Mouse (Mus musculus) midbrain, embryonic 11.5 days (tissue): ENCODE data around the gene Hectd2. TPM values are rescaled to one million over a fixed set of nuclear protein-coding genes. Genes with fewer than 3 reads are reported as not detected.

Experiments
- ATAC-seq: fragments of 200-750 bp; cut with Nextera tagmentation; 2 replicates; pipeline ENCODE4 v1.8.0; 2017; ENCODE audit warnings: moderate TSS enrichment, moderate library complexity; ENCODE audit not compliant: low FRiP score
- DNase-seq: peaks from one replicate; pipeline ENCODE4 v3.0.0; 2015; ENCODE audit warnings: low spot score; ENCODE audit errors: missing footprints
- H3K27ac ChIP-seq: fragments of 300-500 bp; sonication (generic); 2 replicates; pipeline ENCODE4 v1.5.1; 2014; ENCODE audit warnings: low read depth, low read length
- H3K27me3 ChIP-seq: fragments of 300-500 bp; sonication (generic); 2 replicates; pipeline ENCODE4 v1.6.1; 2014; ENCODE audit warnings: mild to moderate bottlenecking, low read length, moderate library complexity, mixed read lengths; ENCODE audit not compliant: control insufficient read depth, insufficient read depth
- H3K36me3 ChIP-seq: fragments of 300-500 bp; sonication (generic); 2 replicates; pipeline ENCODE4 v1.6.1; 2014; ENCODE audit warnings: mild to moderate bottlenecking, low read length, moderate library complexity, mixed read lengths; ENCODE audit not compliant: control insufficient read depth, insufficient read depth
- H3K4me1 ChIP-seq: fragments of 300-500 bp; sonication (generic); 2 replicates; pipeline ENCODE4 v1.6.1; 2014; ENCODE audit warnings: low read length; ENCODE audit not compliant: control insufficient read depth, insufficient read depth
- H3K4me2 ChIP-seq: fragments of 300-500 bp; sonication (generic); 2 replicates; pipeline ENCODE4 v1.6.1; 2014; ENCODE audit warnings: mild to moderate bottlenecking, moderate library complexity
- H3K4me3 ChIP-seq: fragments of 300-500 bp; sonication (generic); 2 replicates; pipeline ENCODE4 v1.5.1; 2014; ENCODE audit warnings: low read depth, low read length
- H3K9ac ChIP-seq: fragments of 300-500 bp; sonication (generic); 2 replicates; pipeline ENCODE4 v1.6.1; 2014; ENCODE audit warnings: low read length
- H3K9me3 ChIP-seq: fragments of 300-500 bp; sonication (generic); 2 replicates; pipeline ENCODE4 v1.6.1; 2016; ENCODE audit warnings: low read length; ENCODE audit not compliant: control insufficient read depth
- WGBS: fragments of 180-500 bp; shearing (Covaris S2); extraction: QIAGEN DNeasy Blood & Tissue Kit; methylation state at CpG from one replicate; pipeline ENCODE4 v1.1.7; 2014; 5-methylcytosine and 5-hydroxymethylcytosine counted together
- polyA plus RNA-seq: library from polyadenylated mRNA; unstranded; fragments of >200 nt; fragmentation: Nextera tagmentation; extraction: Ambion mirVana; gene quantifications from 2 replicates; pipeline ENCODE4 v1.2.1, GENCODE M21; 2014

Hectd2 gene
- polyA plus RNA-seq, 1 experiment from 2014 or later, result 4.2 TPM

DNA sequence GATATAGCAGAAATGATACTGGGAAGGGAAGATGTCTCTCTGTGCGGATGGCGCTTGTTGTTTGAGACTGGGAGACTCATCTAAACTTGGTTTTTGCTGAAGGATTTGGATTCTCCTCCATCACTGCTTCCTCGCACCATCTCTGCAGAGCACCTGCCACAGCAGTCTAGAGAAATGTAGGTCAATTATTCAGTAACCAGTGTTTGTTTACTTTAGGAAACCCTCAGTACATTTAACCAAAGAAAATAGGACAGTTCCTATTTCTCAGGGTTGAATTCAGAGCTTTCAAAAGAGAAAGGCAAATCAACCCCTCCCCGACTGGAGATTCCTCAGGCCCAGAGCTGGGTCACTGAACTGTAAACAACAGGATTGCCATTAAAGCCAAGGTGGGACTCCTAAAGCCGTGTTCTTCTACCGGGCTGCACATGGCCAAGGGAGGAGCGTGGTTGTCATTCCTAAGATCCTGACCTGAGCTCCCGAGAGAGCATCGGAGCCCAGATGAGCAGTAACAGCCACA lies 75.0 kb downstream of the Hectd2 start:
- no peaks in the 10 kb centered on the region for H3K9me3 ChIP-seq
- no peaks in the 10 kb centered on the region for H3K4me1 ChIP-seq
- no peaks in the 10 kb centered on the region for H3K36me3 ChIP-seq
- no peak overlapping the region for H3K9ac ChIP-seq
- 79% methylated on average over 9 of the region's 9 CpGs for WGBS
- H3K27ac ChIP-seq, result no peak overlapping the region
- 0 out of 2 replicates have a peak, but pooled peaks cover 2% of the 10 kb centered on the region for H3K27me3 ChIP-seq
- H3K4me3 ChIP-seq, result no peak overlapping the region
- ATAC-seq, result no peak
- H3K4me2 ChIP-seq, result no peak overlapping the region
- no peak for DNase-seq

DNA sequence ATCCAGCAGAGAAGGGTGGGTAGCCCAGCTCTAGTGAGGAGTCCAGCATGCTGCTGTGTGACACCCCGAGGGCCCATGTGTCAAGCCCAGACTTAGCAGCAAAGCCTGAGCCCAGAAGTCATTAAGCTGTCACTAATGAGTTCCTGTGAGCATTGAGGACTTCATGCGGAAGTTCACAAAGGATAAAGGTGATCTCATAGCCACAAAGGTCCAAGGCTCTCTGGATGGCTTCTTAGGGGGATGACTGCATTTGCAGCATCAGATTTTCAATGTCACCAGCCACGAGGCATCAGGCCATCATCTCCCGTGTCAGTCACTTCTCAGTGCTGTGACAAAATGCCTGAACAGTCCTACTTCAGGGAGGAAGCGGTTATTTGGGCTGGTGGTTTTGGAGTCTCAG lies 75.9 kb downstream of the Hectd2 start:
- H3K27ac ChIP-seq, result no peak overlapping the region
- H3K4me1 ChIP-seq, result no peaks in the 10 kb centered on the region
- DNase-seq, result no peak
- WGBS, result 88% methylated on average over 5 of the region's 5 CpGs
- no peak overlapping the region for H3K4me2 ChIP-seq
- ATAC-seq, result no peak
- no peaks in the 10 kb centered on the region for H3K36me3 ChIP-seq
- no peak overlapping the region for H3K9ac ChIP-seq
- 0 out of 2 replicates have a peak, but pooled peaks cover 2% of the 10 kb centered on the region for H3K27me3 ChIP-seq
- H3K4me3 ChIP-seq, result no peak overlapping the region
- H3K9me3 ChIP-seq, result no peaks in the 10 kb centered on the region

DNA sequence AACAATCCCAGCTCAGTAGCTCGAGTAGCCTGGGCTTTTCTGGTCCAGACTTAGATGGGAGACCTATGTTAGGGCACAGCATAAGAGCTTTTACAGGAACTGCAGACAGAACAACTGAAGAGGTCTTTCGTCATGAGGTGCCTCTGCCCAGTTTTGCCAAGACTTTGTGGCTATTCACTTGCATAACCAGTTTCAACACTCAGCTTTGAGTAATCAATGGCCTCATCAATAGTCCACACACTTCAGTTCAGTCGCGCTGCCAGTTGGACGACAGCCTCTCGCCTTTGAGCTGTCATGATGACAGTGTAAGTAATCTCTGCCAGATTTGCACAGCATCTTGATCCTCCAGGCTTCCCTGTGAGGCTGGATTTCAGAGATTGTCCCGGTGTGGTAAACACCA lies 80.3 kb downstream of the Hectd2 start:
- 69% methylated on average over 7 of the region's 7 CpGs for WGBS
- Histone ChIP-seq H3K36me3 (no peaks in the 10 kb centered on the region), H3K4me2 (no peak overlapping the region), H3K27me3 (0 out of 2 replicates have a peak, but pooled peaks cover 2% of the 10 kb centered on the region), H3K4me1 (peaks cover 2% of the 10 kb centered on the region; the same call in 1 of the 2 replicates), H3K9ac (no peak overlapping the region), H3K4me3 (no peak overlapping the region), H3K27ac (no peak overlapping the region), H3K9me3 (no peaks in the 10 kb centered on the region)
- ATAC-seq (no peak), DNase-seq (no peak)

DNA sequence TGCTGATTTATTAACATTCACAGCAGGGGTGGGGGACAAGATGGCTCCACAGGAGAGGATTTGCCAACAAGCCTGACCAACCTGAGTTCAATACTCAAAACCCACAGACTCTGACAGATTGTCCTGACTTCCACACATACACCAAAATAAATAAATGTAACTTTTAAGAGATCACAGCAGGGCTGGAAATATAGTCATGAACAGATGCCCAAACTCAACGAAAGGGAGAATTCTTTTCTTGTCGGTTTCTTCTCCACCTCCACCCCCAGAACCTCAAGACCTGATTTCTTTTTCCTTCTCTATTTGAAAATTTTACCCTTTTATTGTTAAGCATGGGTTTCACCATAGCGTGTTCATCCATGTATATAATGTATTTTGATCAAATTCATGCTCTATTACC lies 82.8 kb downstream of the Hectd2 start:
- no peak for ATAC-seq
- H3K9me3 ChIP-seq, result no peaks in the 10 kb centered on the region
- no peak for DNase-seq
- no peak overlapping the region for H3K4me3 ChIP-seq
- no peak overlapping the region for H3K4me2 ChIP-seq
- 0 out of 2 replicates have a peak, but pooled peaks cover 2% of the 10 kb centered on the region for H3K27me3 ChIP-seq
- WGBS, result 84% methylated on average over 3 of the region's 3 CpGs
- no peaks in the 10 kb centered on the region for H3K36me3 ChIP-seq
- H3K4me1 ChIP-seq, result peaks cover 2% of the 10 kb centered on the region; the same call in 1 of the 2 replicates
- no peak overlapping the region for H3K9ac ChIP-seq
- no peak overlapping the region for H3K27ac ChIP-seq

DNA sequence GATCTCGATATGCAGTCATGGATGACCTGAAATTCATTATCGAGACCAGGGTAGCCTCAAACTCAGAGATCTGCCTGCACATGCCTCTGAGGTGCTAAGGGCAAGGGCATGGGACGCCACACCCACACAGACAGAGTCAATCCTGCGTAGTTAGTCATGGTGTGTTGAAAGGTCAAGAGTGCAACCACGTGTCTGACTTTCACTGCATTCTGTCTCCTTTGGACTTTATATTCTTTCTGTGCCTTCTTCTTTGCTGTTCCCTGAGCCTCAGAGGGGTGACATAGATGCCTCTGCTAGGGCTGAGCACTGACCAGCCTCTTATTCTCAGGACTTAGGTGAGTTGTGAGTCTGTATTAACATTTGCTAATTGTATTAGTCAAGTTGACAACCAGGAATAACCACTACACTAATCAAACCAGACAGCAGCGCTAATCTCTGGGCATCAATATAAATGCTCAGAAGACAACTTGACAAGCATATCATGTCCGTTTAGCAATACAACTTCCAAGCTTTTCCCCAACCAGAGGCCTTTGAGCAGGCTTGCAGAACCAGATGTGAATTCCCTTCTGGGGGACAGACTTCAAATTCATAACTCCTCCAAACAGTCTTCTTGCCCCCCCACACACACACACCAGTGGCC lies 83.6 kb downstream of the Hectd2 start:
- 66% methylated on average over 7 of the region's 7 CpGs for WGBS
- no peak overlapping the region for H3K4me2 ChIP-seq
- ATAC-seq (peak; percentile 73), DNase-seq (peak; percentile 90)
- no peak overlapping the region for H3K27ac ChIP-seq
- peaks cover 2% of the 10 kb centered on the region; the same call in 1 of the 2 replicates for H3K9me3 ChIP-seq
- no peak overlapping the region for H3K4me3 ChIP-seq
- no peak overlapping the region for H3K9ac ChIP-seq
- peaks cover 2% of the 10 kb centered on the region; the same call in 1 of the 2 replicates for H3K4me1 ChIP-seq
- H3K36me3 ChIP-seq, result no peaks in the 10 kb centered on the region
- H3K27me3 ChIP-seq, result 0 out of 2 replicates have a peak, but pooled peaks cover 2% of the 10 kb centered on the region

DNA sequence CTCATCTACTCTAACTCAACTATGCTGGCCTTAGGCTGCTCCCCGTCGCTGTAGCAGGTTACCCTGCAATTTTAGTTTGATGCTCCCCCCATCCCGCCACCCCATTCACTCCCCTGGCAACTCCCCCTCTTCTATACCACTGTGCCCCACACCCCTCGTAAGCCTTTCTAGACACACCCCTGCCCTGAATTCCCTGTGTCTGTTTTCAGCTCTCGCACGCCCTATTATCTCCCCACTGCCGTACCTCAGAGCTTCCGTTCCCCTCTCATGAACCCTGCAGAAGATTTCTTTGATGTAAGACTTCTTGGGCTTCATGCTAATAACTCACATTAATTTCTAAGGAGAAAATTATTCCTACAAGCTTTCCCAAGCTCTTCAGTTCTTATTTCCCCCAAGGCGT lies 84.6 kb downstream of the Hectd2 start:
- Histone ChIP-seq H3K36me3 (no peaks in the 10 kb centered on the region), H3K9me3 (peaks cover 2% of the 10 kb centered on the region; the same call in 1 of the 2 replicates), H3K4me1 (peaks cover 2% of the 10 kb centered on the region; the same call in 1 of the 2 replicates), H3K9ac (no peak overlapping the region), H3K27me3 (0 out of 2 replicates have a peak, but pooled peaks cover 1% of the 10 kb centered on the region), H3K4me3 (no peak overlapping the region), H3K27ac (no peak overlapping the region), H3K4me2 (no peak overlapping the region)
- no peak for ATAC-seq
- WGBS, result 78% methylated on average over 9 of the region's 9 CpGs
- DNase-seq, result no peak

DNA sequence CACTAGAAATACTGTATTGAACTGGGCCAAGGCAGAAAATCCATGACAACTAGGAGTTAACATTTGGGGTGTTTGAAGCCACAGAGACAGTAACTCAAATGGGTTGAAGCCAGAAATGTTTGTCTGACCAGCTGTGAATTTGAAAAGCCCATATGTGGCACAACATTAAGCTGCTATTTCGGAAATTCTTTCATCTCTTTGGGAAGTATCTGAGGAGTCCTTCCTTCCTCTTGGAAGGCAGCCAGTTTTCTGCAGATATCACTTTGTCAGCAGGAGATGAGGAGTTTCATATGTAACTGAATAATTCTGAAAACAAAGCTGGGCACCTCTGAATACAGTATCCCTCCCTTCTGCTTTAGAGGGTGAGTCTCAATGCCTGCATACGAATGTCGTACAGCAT lies 86.7 kb downstream of the Hectd2 start:
- 91% methylated on average over 3 of the region's 3 CpGs for WGBS
- peaks cover 2% of the 10 kb centered on the region; the same call in 1 of the 2 replicates for H3K4me1 ChIP-seq
- H3K4me2 ChIP-seq, result no peak overlapping the region
- H3K36me3 ChIP-seq, result no peaks in the 10 kb centered on the region
- H3K4me3 ChIP-seq, result no peak overlapping the region
- DNase-seq (no peak), ATAC-seq (no peak)
- no peak overlapping the region for H3K27ac ChIP-seq
- H3K27me3 ChIP-seq, result no peaks in the 10 kb centered on the region
- no peak overlapping the region for H3K9ac ChIP-seq
- peaks cover 2% of the 10 kb centered on the region; the same call in 1 of the 2 replicates for H3K9me3 ChIP-seq

DNA sequence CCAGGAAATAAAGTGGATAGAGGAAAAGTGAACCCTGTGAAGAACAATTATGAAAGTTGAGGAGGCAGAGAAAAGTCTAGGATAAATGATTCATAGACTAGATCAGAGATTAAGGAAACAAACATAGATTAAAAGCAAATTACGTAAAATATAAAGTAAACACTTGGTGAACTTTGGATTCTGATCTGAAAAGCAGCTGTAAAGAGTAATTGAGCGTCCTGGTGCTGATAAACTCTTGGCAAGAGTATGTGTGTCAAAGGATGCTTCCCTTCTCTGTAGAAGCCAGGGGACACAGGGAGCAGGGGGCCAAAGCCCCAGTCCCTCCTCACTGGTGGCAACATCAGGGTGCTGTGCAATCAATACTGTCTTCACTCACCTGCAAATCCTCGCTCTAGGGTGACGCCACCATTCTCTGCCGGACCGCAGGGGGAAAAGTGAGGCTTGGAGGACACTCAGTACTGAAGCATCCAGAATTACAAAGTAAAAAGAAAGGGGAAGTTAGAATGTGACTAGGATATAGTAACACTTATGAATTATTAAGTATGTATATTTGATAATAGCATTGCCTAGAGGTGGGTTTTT lies 91.0 kb downstream of the Hectd2 start:
- Histone ChIP-seq H3K9ac (no peak overlapping the region), H3K4me3 (no peak overlapping the region), H3K36me3 (no peaks in the 10 kb centered on the region), H3K9me3 (peaks cover 2% of the 10 kb centered on the region; the same call in 1 of the 2 replicates), H3K27me3 (no peaks in the 10 kb centered on the region), H3K4me1 (no peaks in the 10 kb centered on the region), H3K4me2 (no peak overlapping the region), H3K27ac (no peak overlapping the region)
- no peak for ATAC-seq
- DNase-seq, result no peak
- WGBS, result 91% methylated on average over 6 of the region's 6 CpGs

DNA sequence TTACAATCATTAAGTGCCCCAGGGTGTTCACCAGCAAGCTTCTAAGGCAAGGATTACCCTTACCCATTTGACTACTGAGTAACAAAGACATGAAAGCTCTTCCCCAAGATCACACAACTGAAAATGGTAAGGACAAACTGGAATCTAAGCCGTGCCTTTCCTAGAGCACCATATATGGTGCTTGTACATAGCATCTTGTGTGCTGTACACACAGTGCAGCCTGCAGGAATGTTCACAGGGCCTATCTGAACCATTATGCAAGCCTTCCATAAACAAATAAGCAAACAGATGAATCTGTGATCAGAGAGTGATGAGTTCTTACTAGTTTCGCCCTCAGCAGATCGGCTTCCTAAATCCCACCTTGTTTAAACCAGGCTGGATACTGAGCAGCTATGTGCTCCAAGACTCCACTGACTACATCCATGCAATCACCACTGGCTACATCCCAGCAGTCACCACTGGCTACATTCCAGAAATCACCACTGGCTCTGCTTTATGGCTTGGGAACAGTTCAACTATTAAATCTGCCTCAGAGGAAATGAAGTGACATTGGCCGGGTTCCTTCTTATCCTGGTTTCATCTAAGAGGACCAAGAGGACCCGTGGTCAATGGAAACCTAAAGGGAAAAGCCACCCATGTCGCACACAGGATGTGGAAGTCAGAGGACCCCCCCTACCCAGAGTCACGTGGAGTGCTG lies 91.8 kb downstream of the Hectd2 start:
- Histone ChIP-seq H3K4me3 (no peak overlapping the region), H3K9ac (no peak overlapping the region), H3K9me3 (peaks cover 2% of the 10 kb centered on the region; the same call in 1 of the 2 replicates), H3K36me3 (no peaks in the 10 kb centered on the region), H3K4me1 (no peaks in the 10 kb centered on the region), H3K27ac (no peak overlapping the region), H3K4me2 (no peak overlapping the region), H3K27me3 (no peaks in the 10 kb centered on the region)
- WGBS, result 86% methylated on average over 7 of the region's 7 CpGs
- DNase-seq, result no peak
- ATAC-seq, result no peak
